ENCODE assay signal across 8 mouse cellular contexts in the genomic region with DNA sequence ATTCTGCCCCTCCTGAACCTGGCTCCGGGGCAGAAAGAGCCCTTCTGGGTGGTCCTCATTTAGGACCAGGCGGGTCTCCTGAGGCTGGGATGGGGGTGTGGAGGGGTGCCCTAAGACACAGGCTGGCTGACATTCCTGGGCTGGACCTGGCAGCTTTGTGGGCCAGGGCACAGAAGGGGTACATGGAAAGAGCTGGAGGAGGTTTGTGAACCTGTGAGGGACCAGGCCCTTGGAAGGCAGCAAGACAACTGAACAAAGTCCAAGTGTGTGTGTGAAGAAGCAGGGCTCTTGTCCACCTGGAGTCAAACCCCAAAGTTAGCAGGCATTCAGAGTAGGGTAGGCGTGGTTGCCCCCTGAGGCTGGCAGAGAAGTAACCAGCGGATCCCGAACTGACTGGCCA. TPM values are rescaled to one million over a fixed set of nuclear protein-coding genes. Genes with fewer than 3 reads are reported as not detected.
DNase-seq lines count a peak whose midpoint lies in the region; ATAC-seq and TF ChIP-seq lines count a peak whose summit lies in the region.

No protein-coding gene starts in this region.

- no peaks in the 10 kb centered on the region for H3K36me3 ChIP-seq in lung, embryonic 15.5 days
- 0 out of 2 replicates have a peak, but pooled peaks cover 3% of the 10 kb centered on the region for H3K36me3 ChIP-seq in limb, embryonic 13.5 days
- H3K36me3 ChIP-seq in stomach, embryonic 16.5 days (ENCODE audit: control insufficient read depth, insufficient read depth, low read length), result no peaks in the 10 kb centered on the region

- no peak for ATAC-seq in lung, embryonic 15.5 days (ENCODE audit: borderline replicate concordance, extremely low read depth, low FRiP score, low TSS enrichment)
- ATAC-seq in limb, embryonic 13.5 days (ENCODE audit: low FRiP score, low read depth), result no peak
- peak; percentile 6; the same call in 1 of the 2 replicates for ATAC-seq in stomach, embryonic 16.5 days (ENCODE audit: insufficient read depth, low FRiP score)

- no peaks in the 10 kb centered on the region for H3K27me3 ChIP-seq in cerebellum, adult 2 months (ENCODE audit: control insufficient read depth, insufficient read depth, low read length)
- H3K27me3 ChIP-seq in lung, embryonic 15.5 days, result peaks cover 17% of the 10 kb centered on the region; the same call in 1 of the 2 replicates
- H3K27me3 ChIP-seq in limb, embryonic 13.5 days, result no peaks in the 10 kb centered on the region
- peaks cover 3% of the 10 kb centered on the region; the same call in 1 of the 2 replicates for H3K27me3 ChIP-seq in stomach, embryonic 16.5 days (ENCODE audit: control insufficient read depth, insufficient read depth, low read length)

- peak overlapping the region; percentile 98 for H3K4me2 ChIP-seq in lung, embryonic 15.5 days
- H3K4me2 ChIP-seq in limb, embryonic 13.5 days (replicated peaks), result peak overlapping the region; percentile 92
- H3K4me2 ChIP-seq in stomach, embryonic 16.5 days (ENCODE audit: low read depth, low read length), result peak overlapping the region; percentile 75

- peak overlapping the region; percentile 85 for H3K4me3 ChIP-seq in cerebellum, adult 2 months (replicated peaks; ENCODE audit: insufficient read depth, low read depth, low read length)
- peak overlapping the region; percentile 69 for H3K4me3 ChIP-seq in lung, embryonic 15.5 days
- peak overlapping the region; percentile 90 for H3K4me3 ChIP-seq in limb, embryonic 13.5 days
- H3K4me3 ChIP-seq in stomach, embryonic 16.5 days (replicated peaks; ENCODE audit: low read length), result peak overlapping the region; percentile 75

- H3K9ac ChIP-seq in lung, embryonic 15.5 days, result 0 out of 2 replicates have a peak overlapping the region, but pooled peaks have one; percentile 1
- H3K9ac ChIP-seq in limb, embryonic 13.5 days, result peak overlapping the region; percentile 98
- H3K9ac ChIP-seq in stomach, embryonic 16.5 days (ENCODE audit: low read length), result peak overlapping the region; percentile 87

- 36% methylated on average over 5 of the region's 5 CpGs for WGBS in cerebellum, adult 2 months
- 45% methylated on average over 5 of the region's 5 CpGs for WGBS in lung, embryonic 15.5 days
- WGBS in limb, embryonic 13.5 days, result 20% methylated on average over 5 of the region's 5 CpGs
- 48% methylated on average over 5 of the region's 5 CpGs for WGBS in stomach, embryonic 16.5 days

- no peaks in the 10 kb centered on the region; the same call in 1 of the 2 replicates for H3K4me1 ChIP-seq in cerebellum, adult 2 months (ENCODE audit: control insufficient read depth, insufficient read depth, low read length)
- H3K4me1 ChIP-seq in lung, embryonic 15.5 days, result peaks cover 5% of the 10 kb centered on the region; the same call in 1 of the 2 replicates
- H3K4me1 ChIP-seq in limb, embryonic 13.5 days, result peaks cover 47% of the 10 kb centered on the region
- peaks cover 6% of the 10 kb centered on the region; the same call in 1 of the 2 replicates for H3K4me1 ChIP-seq in stomach, embryonic 16.5 days (ENCODE audit: control insufficient read depth, insufficient read depth, low read length)

- no peak for TF ChIP-seq CTCF in cerebellum, adult 2 months (IDR thresholded peaks at IDR 0.05; ENCODE audit: borderline replicate concordance, insufficient read depth, low read depth, low read length)

- DNase-seq in cerebellum, adult 2 months, result peak; percentile 35 to 51
- no peak for DNase-seq in cerebellum, adult 11 months
- no peak for DNase-seq in lung, postnatal 25 days (ENCODE audit: low spot score)
- no peak for DNase-seq in testis, postnatal 10 days (ENCODE audit: low spot score)
- DNase-seq in frontal cortex, postnatal 10 days (ENCODE audit: low spot score in 2 of 2), result no peak

- TF ChIP-seq POLR2A in cerebellum, adult 2 months (IDR thresholded peaks at IDR 0.05; ENCODE audit: borderline replicate concordance, insufficient read depth, low read length), result no peak

- no peaks in the 10 kb centered on the region for H3K9me3 ChIP-seq in lung, embryonic 15.5 days
- no peaks in the 10 kb centered on the region for H3K9me3 ChIP-seq in limb, embryonic 13.5 days
- H3K9me3 ChIP-seq in stomach, embryonic 16.5 days (replicated peaks; ENCODE audit: control insufficient read depth, low read length), result no peaks in the 10 kb centered on the region

- no peak overlapping the region for H3K27ac ChIP-seq in cerebellum, adult 2 months (ENCODE audit: insufficient read depth, low read length)
- H3K27ac ChIP-seq in lung, embryonic 15.5 days, result no peak overlapping the region
- H3K27ac ChIP-seq in limb, embryonic 13.5 days, result peak overlapping the region; percentile 100
- peak overlapping the region; percentile 97 for H3K27ac ChIP-seq in stomach, embryonic 16.5 days (ENCODE audit: low read length)

RNA-seq across cellular contexts. Expression of a gene that starts 1.3 kb away (rescaled TPM):
- 21.7 and 21.8 TPM in 2 replicates for polyA plus RNA-seq in cerebellum, adult 2 months (2012; rRNA removed)
- 11.7 and 12.6 TPM in 2 replicates for polyA plus RNA-seq in lung, embryonic 15.5 days (2015; fragmentation: Nextera tagmentation; extraction: Ambion mirVana)
- polyA plus RNA-seq in limb, embryonic 13.5 days (2015; fragmentation: Nextera tagmentation; extraction: Ambion mirVana), result 62.8 and 64.1 TPM in 2 replicates
- 21.5 and 23.2 TPM in 2 replicates for polyA plus RNA-seq in stomach, embryonic 16.5 days (2015; fragmentation: Nextera tagmentation; extraction: Ambion mirVana)

RNA-seq across cellular contexts. Expression of a gene that starts 16.6 kb away (rescaled TPM):
- not detected in 2 replicates for polyA plus RNA-seq in cerebellum, adult 2 months (2012; rRNA removed)
- polyA plus RNA-seq in lung, embryonic 15.5 days (2015; fragmentation: Nextera tagmentation; extraction: Ambion mirVana), result not detected in 2 replicates
- polyA plus RNA-seq in limb, embryonic 13.5 days (2015; fragmentation: Nextera tagmentation; extraction: Ambion mirVana), result not detected in 2 replicates
- polyA plus RNA-seq in stomach, embryonic 16.5 days (2015; fragmentation: Nextera tagmentation; extraction: Ambion mirVana), result not detected in 2 replicates

Comparison
In these comparisons a context has a peak if more than half of its experiments do, and no peak if none do; other contexts are left out.
1. DNase-seq: peak in cerebellum, adult 2 months (2 of 2); none in cerebellum, adult 11 months (single experiment), lung, postnatal 25 days (single experiment), testis, postnatal 10 days (single experiment) and frontal cortex, postnatal 10 days (0 of 2).
2. H3K27ac ChIP-seq: peak in limb, embryonic 13.5 days (single experiment) and stomach, embryonic 16.5 days (single experiment); none in cerebellum, adult 2 months (single experiment) and lung, embryonic 15.5 days (single experiment).
3. H3K9ac ChIP-seq: peak in every context shown above with its lines; median percentile 98 in limb, embryonic 13.5 days; 87 in stomach, embryonic 16.5 days; 1 in lung, embryonic 15.5 days.
4. Peak in every context shown above with its lines, with median percentiles within 50 percentile points of each other: H3K4me3 ChIP-seq and H3K4me2 ChIP-seq.